Mouse (Mus musculus): ENCODE results near the gene BC005537. TPM values are rescaled to one million over a fixed set of nuclear protein-coding genes. Genes with fewer than 3 reads are reported as not detected.
A peak's percentile ranks its signal among the peaks of the same experiment; 100 is the strongest.

BC005537 gene
- 18.8 and 22.0 TPM in 2 replicates for polyA plus RNA-seq (2014; fragmentation: Nextera tagmentation; extraction: Ambion mirVana)

GRCm38 (mm10) chr13:24801308-24801921, at the start of gene BC005537:
BC005537 (plus strand) TSS chr13:24801657.
- peaks cover 5% of the 10 kb centered on the region; the same call in 1 of the 2 replicates for H3K4me1 ChIP-seq (ENCODE audit: control insufficient read depth, insufficient read depth, low read length)
- peak; percentile 64 for ATAC-seq (ENCODE audit: insufficient read depth, low FRiP score, low TSS enrichment)
- peak within 1 kb of the TSS; percentile 98 for H3K27ac ChIP-seq (ENCODE audit: low read depth, low read length)
- H3K9me3 ChIP-seq (ENCODE audit: control insufficient read depth, low read length): no peaks in the 10 kb centered on the region
- peak within 1 kb of the TSS; percentile 95 for H3K9ac ChIP-seq (ENCODE audit: low read length)
- no peaks in the 10 kb centered on the region for H3K27me3 ChIP-seq (ENCODE audit: control insufficient read depth, insufficient read depth, low read length)
- peak within 1 kb of the TSS; percentile 97 for H3K4me3 ChIP-seq (ENCODE audit: low read depth, low read length)
- H3K4me2 ChIP-seq (ENCODE audit: low read depth): peak within 1 kb of the TSS; percentile 71
- WGBS: under 1% methylated on average over 63 of the region's 74 CpGs
- no peaks in the 10 kb centered on the region for H3K36me3 ChIP-seq (ENCODE audit: control insufficient read depth, insufficient read depth, low read length)
- DNase-seq (ENCODE audit: low spot score): peak; percentile 75

GRCm38 (mm10) chr13:24756756-24757155, 44.7 kb upstream of the BC005537 start:
- Histone ChIP-seq H3K4me2 (ENCODE audit: low read depth) (no peak overlapping the region), H3K27me3 (ENCODE audit: control insufficient read depth, insufficient read depth, low read length) (no peaks in the 10 kb centered on the region), H3K4me1 (ENCODE audit: control insufficient read depth, insufficient read depth, low read length) (peaks cover 3% of the 10 kb centered on the region; the same call in 1 of the 2 replicates), H3K27ac (ENCODE audit: low read depth, low read length) (no peak overlapping the region), H3K36me3 (ENCODE audit: control insufficient read depth, insufficient read depth, low read length) (peaks cover 5% of the 10 kb centered on the region), H3K4me3 (ENCODE audit: low read depth, low read length) (no peak overlapping the region), H3K9me3 (ENCODE audit: control insufficient read depth, low read length) (no peaks in the 10 kb centered on the region), H3K9ac (ENCODE audit: low read length) (no peak overlapping the region)
- ATAC-seq (ENCODE audit: insufficient read depth, low FRiP score, low TSS enrichment): no peak
- WGBS: 95% methylated on average over 3 of the region's 3 CpGs
- DNase-seq (ENCODE audit: low spot score): no peak

- H3K4me1 ChIP-seq (ENCODE audit: control insufficient read depth, insufficient read depth, low read length): peaks cover 3% of the 10 kb centered on the region; the same call in 1 of the 2 replicates
- H3K4me3 ChIP-seq (ENCODE audit: low read depth, low read length): no peak overlapping the region
- H3K27ac ChIP-seq (ENCODE audit: low read depth, low read length): no peak overlapping the region
- H3K27me3 ChIP-seq (ENCODE audit: control insufficient read depth, insufficient read depth, low read length): no peaks in the 10 kb centered on the region
- no peak overlapping the region for H3K4me2 ChIP-seq (ENCODE audit: low read depth)
- WGBS: 88% methylated on average over 12 of the region's 12 CpGs
- no peak overlapping the region for H3K9ac ChIP-seq (ENCODE audit: low read length)
- DNase-seq (ENCODE audit: low spot score): no peak
- no peak for ATAC-seq (ENCODE audit: insufficient read depth, low FRiP score, low TSS enrichment)
- no peaks in the 10 kb centered on the region for H3K9me3 ChIP-seq (ENCODE audit: control insufficient read depth, low read length)
- H3K36me3 ChIP-seq (ENCODE audit: control insufficient read depth, insufficient read depth, low read length): peaks cover 5% of the 10 kb centered on the region
Observed at GRCm38 (mm10) chr13:24757820-24758564, 43.5 kb upstream of the BC005537 start.

- Histone ChIP-seq H3K27ac (ENCODE audit: low read depth, low read length) (no peak overlapping the region), H3K36me3 (ENCODE audit: control insufficient read depth, insufficient read depth, low read length) (peaks cover 5% of the 10 kb centered on the region), H3K4me3 (ENCODE audit: low read depth, low read length) (no peak overlapping the region), H3K4me1 (ENCODE audit: control insufficient read depth, insufficient read depth, low read length) (peaks cover 3% of the 10 kb centered on the region; the same call in 1 of the 2 replicates), H3K4me2 (ENCODE audit: low read depth) (no peak overlapping the region), H3K27me3 (ENCODE audit: control insufficient read depth, insufficient read depth, low read length) (no peaks in the 10 kb centered on the region), H3K9ac (ENCODE audit: low read length) (no peak overlapping the region), H3K9me3 (ENCODE audit: control insufficient read depth, low read length) (no peaks in the 10 kb centered on the region)
- ATAC-seq (ENCODE audit: insufficient read depth, low FRiP score, low TSS enrichment): no peak
- DNase-seq (ENCODE audit: low spot score): no peak
- 96% methylated on average over 10 of the region's 10 CpGs for WGBS
Observed at GRCm38 (mm10) chr13:24759451-24759850, 42.0 kb upstream of the BC005537 start.

GRCm38 (mm10) chr13:24760351-24760870, 41.0 kb upstream of the BC005537 start:
- Histone ChIP-seq H3K4me3 (ENCODE audit: low read depth, low read length) (peak overlapping the region; percentile 95), H3K9ac (ENCODE audit: low read length) (0 out of 2 replicates have a peak overlapping the region, but pooled peaks have one; percentile 22), H3K9me3 (ENCODE audit: control insufficient read depth, low read length) (no peaks in the 10 kb centered on the region)

GRCm38 (mm10) chr13:24761083-24761402, 40.4 kb upstream of the BC005537 start:
- Histone ChIP-seq H3K9me3 (ENCODE audit: control insufficient read depth, low read length) (no peaks in the 10 kb centered on the region), H3K4me3 (ENCODE audit: low read depth, low read length) (peak overlapping the region; percentile 95), H3K4me2 (ENCODE audit: low read depth) (peak overlapping the region; percentile 63), H3K4me1 (ENCODE audit: control insufficient read depth, insufficient read depth, low read length) (peaks cover 3% of the 10 kb centered on the region; the same call in 1 of the 2 replicates), H3K27me3 (ENCODE audit: control insufficient read depth, insufficient read depth, low read length) (no peaks in the 10 kb centered on the region), H3K36me3 (ENCODE audit: control insufficient read depth, insufficient read depth, low read length) (peaks cover 5% of the 10 kb centered on the region), H3K9ac (ENCODE audit: low read length) (peak overlapping the region; percentile 91), H3K27ac (ENCODE audit: low read depth, low read length) (0 out of 2 replicates have a peak overlapping the region, but pooled peaks have one; percentile 49)
- 8% methylated on average over 10 of the region's 10 CpGs for WGBS
- no peak for DNase-seq (ENCODE audit: low spot score)
- no peak for ATAC-seq (ENCODE audit: insufficient read depth, low FRiP score, low TSS enrichment)

More at GRCm38 (mm10) chr13:24760351-24760870, 41.0 kb upstream of the BC005537 start:
- Histone ChIP-seq H3K27ac (ENCODE audit: low read depth, low read length) (no peak overlapping the region), H3K27me3 (ENCODE audit: control insufficient read depth, insufficient read depth, low read length) (no peaks in the 10 kb centered on the region), H3K36me3 (ENCODE audit: control insufficient read depth, insufficient read depth, low read length) (peaks cover 5% of the 10 kb centered on the region), H3K4me1 (ENCODE audit: control insufficient read depth, insufficient read depth, low read length) (peaks cover 3% of the 10 kb centered on the region; the same call in 1 of the 2 replicates), H3K4me2 (ENCODE audit: low read depth) (peak overlapping the region; percentile 63)
- DNase-seq (ENCODE audit: low spot score) (no peak), ATAC-seq (ENCODE audit: insufficient read depth, low FRiP score, low TSS enrichment) (no peak)
- WGBS: 72% methylated on average over 5 of the region's 5 CpGs

GRCm38 (mm10) chr13:24761403-24762227, 39.8 kb upstream of the BC005537 start, which contains the start of gene Gmnn:
Gmnn (minus strand) TSS chr13:24761923.
- peak; percentile 92 for DNase-seq (ENCODE audit: low spot score)
- Histone ChIP-seq H3K9me3 (ENCODE audit: control insufficient read depth, low read length) (no peaks in the 10 kb centered on the region), H3K36me3 (ENCODE audit: control insufficient read depth, insufficient read depth, low read length) (peaks cover 5% of the 10 kb centered on the region), H3K4me2 (ENCODE audit: low read depth) (peak within 1 kb of the TSS; percentile 63), H3K9ac (ENCODE audit: low read length) (peak within 1 kb of the TSS; percentile 91), H3K27ac (ENCODE audit: low read depth, low read length) (peak within 1 kb of the TSS; percentile 89), H3K27me3 (ENCODE audit: control insufficient read depth, insufficient read depth, low read length) (no peaks in the 10 kb centered on the region), H3K4me3 (ENCODE audit: low read depth, low read length) (peak within 1 kb of the TSS; percentile 95), H3K4me1 (ENCODE audit: control insufficient read depth, insufficient read depth, low read length) (peaks cover 3% of the 10 kb centered on the region; the same call in 1 of the 2 replicates)
- ATAC-seq (ENCODE audit: insufficient read depth, low FRiP score, low TSS enrichment): peak; percentile 98
- WGBS: under 1% methylated on average over 79 of the region's 79 CpGs

GRCm38 (mm10) chr13:24762254-24762653, 39.2 kb upstream of the BC005537 start:
- Histone ChIP-seq H3K4me1 (ENCODE audit: control insufficient read depth, insufficient read depth, low read length) (peaks cover 3% of the 10 kb centered on the region; the same call in 1 of the 2 replicates), H3K27ac (ENCODE audit: low read depth, low read length) (no peak overlapping the region), H3K27me3 (ENCODE audit: control insufficient read depth, insufficient read depth, low read length) (no peaks in the 10 kb centered on the region), H3K4me2 (ENCODE audit: low read depth) (peak overlapping the region; percentile 63), H3K9ac (ENCODE audit: low read length) (peak overlapping the region; percentile 91), H3K36me3 (ENCODE audit: control insufficient read depth, insufficient read depth, low read length) (peaks cover 5% of the 10 kb centered on the region), H3K9me3 (ENCODE audit: control insufficient read depth, low read length) (no peaks in the 10 kb centered on the region), H3K4me3 (ENCODE audit: low read depth, low read length) (peak overlapping the region; percentile 95)
- 46% methylated on average over 4 of the region's 4 CpGs for WGBS
- no peak for DNase-seq (ENCODE audit: low spot score)
- ATAC-seq (ENCODE audit: insufficient read depth, low FRiP score, low TSS enrichment): no peak

Data from neural tube, embryonic 11.5 days (tissue).